ENCODE assay signal across 14 mouse cellular contexts in genomic region chr4:124511761-124512160, GRCm38 (mm10).
DNase-seq lines count a peak whose midpoint lies in the region; TF ChIP-seq lines count a peak whose summit lies in the region.
"Had no signal": no experiment of that assay in that cellular context is flagged by ENCODE, and none has a peak within 500 bp of the region (broad histone marks: within the 10 kb centered on the region; RNA-seq: fewer than 3 reads in every experiment).

No protein-coding gene starts in this region.

- H3K4me1 ChIP-seq in bone marrow, adult 2 months (ENCODE audit: control insufficient read depth, insufficient read depth, low read length), result no peaks in the 10 kb centered on the region
- H3K4me1 ChIP-seq: heart, embryonic 13.5 days had no signal

- no peak for TF ChIP-seq CTCF in bone marrow, adult 2 months (IDR thresholded peaks at IDR 0.05; ENCODE audit: control insufficient read depth, insufficient read depth, low read length)

- H3K4me3 ChIP-seq in bone marrow, adult 2 months (replicated peaks; ENCODE audit: control insufficient read depth, low read depth, low read length), result no peak overlapping the region
- H3K4me3 ChIP-seq: heart, embryonic 13.5 days; midbrain, embryonic 15.5 days had no signal

- TF ChIP-seq POLR2A in bone marrow, adult 2 months (IDR thresholded peaks at IDR 0.05; ENCODE audit: borderline replicate concordance, control insufficient read depth, low read depth, low read length), result peak; percentile 16; the same call in 1 of the 2 replicates

- intact Hi-C loops in left cerebral cortex, postnatal 36 days (cut with DNase I), result no loop called here

- peak; percentile 35 to 57 for DNase-seq in cerebellum, postnatal 14 days
- no peak for DNase-seq in cerebellum, postnatal 4 days (ENCODE audit: low spot score in 2 of 2)
- DNase-seq in layer of hippocampus, adult 8-10 months (ENCODE audit: low spot score in 2 of 2), result peak; percentile 21 to 55
- peak; percentile 41 to 58 for DNase-seq in left cerebral cortex, postnatal 36 days (ENCODE audit: low spot score in 2 of 2)
- DNase-seq in embryo, embryonic 11 days, result no peak
- no peak for DNase-seq in gastrocnemius, adult 18-20 months (ENCODE audit: low spot score)
- no peak for DNase-seq in thymus, adult 18-20 months
- DNase-seq: kidney, adult 9 months; kidney, postnatal 36 days; thymus, adult 2 months had no signal

- WGBS in bone marrow, adult 2 months, result 75% methylated on average over 16 of the region's 16 CpGs

- H3K27ac ChIP-seq in bone marrow, adult 2 months (ENCODE audit: control insufficient read depth, insufficient read depth, low read depth, low read length, poor library complexity), result no peak overlapping the region
- H3K27ac ChIP-seq: heart, embryonic 13.5 days; liver, embryonic 14.5 days; midbrain, embryonic 15.5 days had no signal

Comparison
In these comparisons a context has a peak if more than half of its experiments do, and no peak if none do; other contexts are left out.
1. DNase-seq: peak in cerebellum, postnatal 14 days (2 of 2), layer of hippocampus, adult 8-10 months (2 of 2) and left cerebral cortex, postnatal 36 days (2 of 2); none in cerebellum, postnatal 4 days (0 of 2), embryo, embryonic 11 days (single experiment), gastrocnemius, adult 18-20 months (single experiment) and thymus, adult 18-20 months (0 of 2).